Mouse (Mus musculus) left cerebral cortex, adult 2 months (tissue): ENCODE results near the gene Trp53i11. TPM values are rescaled to one million over a fixed set of nuclear protein-coding genes. Genes with fewer than 3 reads are reported as not detected.

ENCODE experiments used
- DNase-seq, 2 experiments: peaks; one replicate each; pipeline ENCODE4 v3.0.0; 2021 to 2022; ENCODE audit warnings: low spot score in 2 of 2, mixed read lengths in 1 of 2; ENCODE audit errors: extremely low spot score in 1 of 2
- H3K27ac ChIP-seq: fragments of 200-600 bp; 2 replicates; pipeline ENCODE4 v1.8.1; 2022
- H3K4me3 ChIP-seq: fragments of 200-600 bp; 2 replicates; pipeline ENCODE4 v1.8.1; 2022
- CTCF ChIP-seq: fragments of 200-600 bp; IDR thresholded peaks from 2 replicates; pipeline ENCODE4 v1.8.1; 2022; ENCODE audit warnings: antibody characterized with exemption, mild to moderate bottlenecking, moderate library complexity
- intact Hi-C: fragments of 180-260 bp; cut with DNase I; formaldehyde crosslinking; loops from one replicate; pipeline ENCODE4 v1.15.1; 2025
- total RNA-seq, 2 experiments: library from RNA; stranded (reverse); gene quantifications; 2 replicates each; pipeline ENCODE4 v1.2.3; 2021

Gene Trp53i11
- total RNA-seq, 2 experiments from 2014 or later = 111 to 112 TPM

DNA sequence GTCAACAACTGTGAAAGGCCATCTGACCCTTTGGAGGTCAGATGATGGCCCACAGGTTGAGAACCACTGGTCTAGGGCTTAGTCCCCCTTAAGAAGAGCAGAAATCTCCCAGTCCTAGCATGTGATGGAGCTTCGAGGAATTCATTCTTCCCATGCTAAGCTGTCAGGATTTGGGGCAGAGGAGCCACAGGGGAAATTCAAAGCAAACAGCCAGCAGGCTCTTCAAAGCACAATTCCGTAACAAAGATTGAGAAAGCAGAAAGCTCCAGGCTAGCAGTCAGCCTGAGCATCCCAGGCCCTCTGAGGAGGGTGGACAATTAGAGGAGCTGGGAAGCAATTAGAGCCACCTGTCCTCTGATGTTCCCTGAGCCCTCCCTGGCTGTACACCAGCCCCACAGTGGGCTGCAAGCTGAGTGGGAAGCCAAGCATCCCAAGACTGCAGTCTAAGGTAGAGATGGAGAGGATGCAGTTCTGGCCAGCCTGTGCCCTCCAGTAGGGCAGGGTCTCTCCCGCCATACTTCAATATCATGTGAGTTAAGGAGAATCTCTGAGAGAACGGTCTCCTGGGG, 26.8 kb upstream of the Trp53i11 start:
- no peak overlapping the region for H3K27ac ChIP-seq
- intact Hi-C loops = no loop called here

DNA sequence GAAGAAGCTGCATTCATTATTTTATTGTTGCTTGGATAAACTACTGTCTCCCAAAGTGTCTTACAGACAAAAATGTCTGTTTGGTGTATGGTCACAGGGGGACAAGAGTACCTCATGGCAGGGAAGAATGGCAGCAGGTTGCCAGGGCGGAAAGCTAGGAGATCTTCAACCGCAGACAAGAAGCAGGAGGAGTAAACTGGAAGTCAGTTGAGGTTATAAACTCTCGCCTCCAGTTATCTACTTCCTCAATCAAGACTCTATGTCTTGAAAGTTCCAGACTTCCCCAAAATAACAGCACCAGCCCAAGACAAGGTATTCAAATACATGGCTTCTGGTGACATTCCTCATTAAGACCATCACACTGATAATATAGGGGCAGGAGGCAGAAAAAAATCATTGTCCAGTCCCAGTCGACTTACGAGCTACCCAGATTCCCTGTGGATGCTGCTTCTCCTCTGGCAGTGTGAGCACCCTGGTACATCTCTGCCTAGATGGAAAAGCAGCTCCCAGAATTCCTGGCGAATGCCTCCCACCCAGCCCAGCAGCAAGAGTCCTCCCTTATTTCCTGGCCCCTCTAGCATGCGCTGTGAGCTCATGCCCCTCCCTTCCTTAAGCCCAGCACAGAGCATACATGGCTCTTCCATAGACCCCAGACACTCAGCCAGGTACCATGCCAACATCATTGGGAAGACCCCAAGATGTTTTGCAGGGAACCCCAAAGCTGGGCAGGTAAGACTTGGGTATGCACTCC, 25.3 kb upstream of the Trp53i11 start:
- DNase-seq = no peak
- H3K4me3 ChIP-seq = no peak overlapping the region
- H3K27ac ChIP-seq = no peak overlapping the region
- no peak for TF ChIP-seq CTCF
- intact Hi-C loops = no loop called here

More for the DNA sequence above, 26.8 kb upstream of the Trp53i11 start:
- H3K4me3 ChIP-seq = no peak overlapping the region
- no peak for DNase-seq
- TF ChIP-seq CTCF = no peak

DNA sequence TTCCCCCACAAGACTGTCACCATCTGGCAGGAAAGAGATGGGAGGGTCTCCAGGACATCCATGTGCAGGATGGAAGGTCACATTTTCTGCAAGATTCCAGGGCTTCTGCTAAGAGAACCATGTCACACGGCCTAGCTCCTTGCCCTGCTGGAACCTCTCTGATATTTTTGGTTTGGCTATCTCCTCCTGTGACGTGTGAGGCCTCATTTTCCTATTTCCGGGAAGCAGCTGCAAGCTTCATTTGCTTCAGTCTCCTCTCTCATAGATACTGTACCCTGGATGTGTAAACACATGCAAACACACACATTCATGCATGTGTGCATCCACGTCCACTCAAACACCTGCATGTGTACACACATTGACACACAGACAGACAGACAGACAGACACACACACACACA, 24.6 kb upstream of the Trp53i11 start:
- intact Hi-C loops = no loop called here
- Histone ChIP-seq H3K4me3 (no peak overlapping the region), H3K27ac (no peak overlapping the region)
- DNase-seq = no peak
- TF ChIP-seq CTCF = no peak

DNA sequence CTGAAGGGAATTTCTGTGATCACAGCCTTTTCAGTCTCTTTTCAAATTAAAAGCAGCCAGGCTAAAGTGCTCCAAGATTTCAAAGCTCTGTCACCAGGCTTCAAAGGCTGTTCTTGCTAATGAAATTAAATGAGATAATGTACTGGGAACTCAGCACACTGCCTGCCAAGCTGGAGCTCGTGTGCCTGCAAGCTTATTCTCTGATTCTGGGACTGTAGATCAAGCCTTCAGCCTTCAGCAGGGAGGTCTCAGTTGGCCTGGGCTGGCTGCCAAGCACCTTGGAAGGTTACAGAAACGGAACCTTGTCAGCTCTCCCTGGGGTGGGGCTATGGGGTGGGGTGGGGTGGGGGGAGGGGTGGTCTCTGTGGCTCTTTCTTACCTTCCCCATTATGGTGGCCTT, 24.0 kb upstream of the Trp53i11 start:
- intact Hi-C loops = no loop called here
- TF ChIP-seq CTCF = no peak
- no peak overlapping the region for H3K4me3 ChIP-seq

DNA sequence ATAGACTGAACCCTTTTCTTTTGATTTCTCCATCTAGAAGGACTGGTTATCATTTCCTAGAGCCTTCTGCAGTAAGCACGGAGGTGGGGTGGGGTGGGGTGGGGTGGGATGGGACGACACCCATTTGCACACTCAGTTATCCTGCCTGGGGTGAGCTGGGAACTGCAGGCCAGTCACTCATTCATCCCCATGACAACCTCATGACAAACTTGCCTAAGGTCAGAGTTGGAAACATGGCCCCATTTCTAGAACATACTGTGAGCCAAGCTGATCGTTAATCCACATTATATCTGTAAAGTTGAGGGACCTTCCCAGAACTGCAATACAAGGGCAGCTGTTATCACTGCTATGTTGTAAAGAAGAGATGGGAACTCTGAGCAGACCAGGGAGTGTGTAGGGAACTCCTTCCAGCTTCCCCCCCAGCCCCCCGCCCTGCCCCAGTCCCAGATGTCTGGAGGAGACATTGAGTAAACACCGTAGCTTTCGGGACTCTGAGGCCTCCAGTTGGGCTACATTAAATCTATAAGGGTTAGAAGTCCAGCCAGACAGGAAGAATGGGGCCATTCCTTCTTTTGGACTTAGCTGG, 23.5 kb upstream of the Trp53i11 start:
- intact Hi-C loops = no loop called here
- TF ChIP-seq CTCF = no peak
- no peak for DNase-seq
- Histone ChIP-seq H3K4me3 (no peak overlapping the region), H3K27ac (no peak overlapping the region)

More for the DNA sequence above, 24.0 kb upstream of the Trp53i11 start:
- no peak for DNase-seq
- H3K27ac ChIP-seq = no peak overlapping the region

DNA sequence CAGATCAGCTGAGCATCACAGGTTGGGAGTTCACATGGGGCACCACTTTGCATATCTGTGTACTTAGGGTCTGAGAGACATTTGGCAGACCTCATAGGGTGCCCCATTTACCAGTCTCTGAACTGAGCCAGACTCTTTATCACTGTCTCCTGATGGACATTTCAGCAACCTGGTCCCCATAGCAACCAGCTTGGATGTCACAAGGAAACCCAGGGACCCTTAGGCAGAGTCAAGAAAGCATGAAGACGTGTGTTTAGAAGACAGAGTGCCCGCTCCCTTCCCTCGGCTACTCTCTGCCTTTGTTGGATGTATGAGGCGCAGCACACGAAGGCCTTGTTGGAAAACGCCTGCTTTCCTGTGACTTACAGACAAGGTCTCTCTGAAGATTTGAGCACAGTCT, 21.1 kb upstream of the Trp53i11 start:
- H3K4me3 ChIP-seq = no peak overlapping the region
- no peak overlapping the region for H3K27ac ChIP-seq
- no peak for TF ChIP-seq CTCF
- intact Hi-C loops = no loop called here
- no peak for DNase-seq

DNA sequence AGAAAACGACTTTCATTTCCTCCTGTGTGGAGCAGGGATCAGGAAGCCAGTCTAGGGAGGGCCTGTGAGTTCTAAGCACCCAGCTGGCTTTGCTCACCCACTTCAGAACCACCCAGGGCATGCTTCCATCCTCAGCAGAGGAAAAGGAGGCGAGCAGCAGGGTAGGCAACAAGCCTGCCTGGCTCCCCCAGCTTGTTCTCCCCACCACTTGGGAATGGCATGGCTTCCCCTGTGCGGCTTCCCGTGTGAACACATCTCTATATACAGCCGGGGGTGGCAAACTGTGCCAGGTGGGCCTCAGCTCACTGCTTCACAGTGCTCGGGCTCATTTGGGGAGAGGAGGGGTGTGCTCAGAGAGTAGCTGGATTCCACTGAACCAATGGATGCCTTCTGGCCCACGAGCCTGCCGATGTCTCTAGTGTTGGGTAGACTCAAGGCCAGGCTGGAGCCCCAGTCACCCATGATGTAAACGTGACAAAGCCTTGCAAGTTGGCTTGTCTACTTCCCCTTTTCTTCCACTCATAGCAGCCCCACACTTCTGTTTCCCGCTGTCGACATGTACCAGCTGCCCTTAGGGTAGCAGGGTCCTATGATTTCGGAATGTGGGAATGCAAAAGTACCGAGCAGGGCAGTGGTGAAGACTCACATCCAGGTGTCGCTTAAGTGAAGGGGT, 20.5 kb upstream of the Trp53i11 start:
- TF ChIP-seq CTCF = no peak
- peak in 1 of 2 experiments; percentile 29 for DNase-seq
- H3K27ac ChIP-seq = no peak overlapping the region
- intact Hi-C loops = no loop called here
- H3K4me3 ChIP-seq = no peak overlapping the region

DNA sequence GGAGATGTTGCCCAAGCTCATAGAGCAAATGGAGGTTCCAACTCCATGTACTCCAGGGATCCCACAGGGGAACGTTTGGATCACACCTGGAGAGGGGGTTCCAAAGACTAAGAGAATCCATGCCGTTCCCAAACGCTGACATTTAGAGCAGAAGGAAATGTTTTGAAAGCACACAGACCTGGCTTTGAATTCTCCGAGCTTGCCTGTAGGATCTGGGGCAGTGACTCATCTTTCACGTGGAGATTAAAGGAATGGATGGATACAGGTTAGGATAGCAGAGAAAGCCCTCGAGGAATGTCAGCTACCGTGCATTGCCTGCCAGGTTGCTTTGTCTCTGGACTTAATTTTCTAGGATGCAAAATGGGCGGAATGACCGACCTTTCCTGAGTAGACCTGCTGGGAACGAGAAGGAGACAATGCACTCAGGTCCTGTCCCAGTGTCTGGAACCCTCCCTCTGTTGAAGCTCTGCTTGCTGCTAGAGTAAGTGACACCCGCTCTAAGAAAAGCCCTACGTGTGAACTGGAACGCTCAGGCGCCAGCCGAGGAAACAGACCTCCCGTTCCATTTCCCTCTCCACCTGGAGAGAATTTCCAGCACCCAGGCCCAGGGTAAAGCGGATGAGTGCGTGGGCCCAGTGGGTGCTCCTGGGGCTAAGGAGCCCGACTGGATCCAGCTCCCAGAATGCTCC, 17.0 kb upstream of the Trp53i11 start:
- 0 out of 2 replicates have a peak overlapping the region, but pooled peaks have one; percentile 36 for H3K27ac ChIP-seq
- DNase-seq = peak in 1 of 2 experiments; percentile 24
- TF ChIP-seq CTCF = no peak
- H3K4me3 ChIP-seq = no peak overlapping the region
- intact Hi-C loops = no loop called here

DNA sequence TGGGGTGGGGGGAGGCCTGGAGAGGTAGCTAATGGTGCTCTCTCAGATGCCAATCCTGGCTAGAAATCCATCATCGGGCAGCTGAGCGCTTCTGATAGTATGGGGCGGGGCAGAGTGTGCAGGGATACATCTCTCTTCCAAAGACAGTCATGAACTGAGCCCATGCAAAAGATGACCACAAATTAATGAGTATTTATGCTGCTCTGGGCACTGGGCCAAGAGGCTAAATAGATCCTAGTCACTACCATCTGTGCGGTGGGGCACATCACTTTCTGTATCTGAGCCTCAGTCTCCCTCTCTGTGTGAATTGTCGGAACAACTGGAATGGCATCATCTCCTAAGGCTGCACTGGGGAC, 16.5 kb upstream of the Trp53i11 start:
- intact Hi-C loops = no loop called here
- TF ChIP-seq CTCF = no peak
- DNase-seq = no peak
- H3K27ac ChIP-seq = 0 out of 2 replicates have a peak overlapping the region, but pooled peaks have one; percentile 36
- H3K4me3 ChIP-seq = no peak overlapping the region

DNA sequence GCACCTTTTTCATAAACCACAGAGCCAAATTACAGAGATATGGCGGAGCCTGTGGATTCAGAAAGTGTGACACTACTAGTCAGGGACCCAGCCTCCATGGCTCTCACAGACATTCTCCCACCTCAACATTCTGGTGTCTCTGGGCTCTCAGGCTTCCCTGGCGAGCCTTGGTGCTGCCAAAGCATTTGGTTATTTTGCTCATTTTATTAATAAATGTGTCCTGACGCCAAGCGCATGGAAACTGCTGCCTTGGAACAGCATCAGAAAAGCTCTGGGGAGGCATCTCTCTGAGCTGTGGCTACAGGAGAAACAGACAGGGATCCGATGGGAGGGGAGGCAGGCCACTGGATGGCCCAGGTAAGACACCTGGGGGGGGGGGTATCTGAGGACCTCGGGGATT, 15.4 kb upstream of the Trp53i11 start:
- no peak for TF ChIP-seq CTCF
- H3K4me3 ChIP-seq = no peak overlapping the region
- no peak for DNase-seq
- H3K27ac ChIP-seq = no peak overlapping the region; the same call in 1 of the 2 replicates
- intact Hi-C loops = no loop called here

DNA sequence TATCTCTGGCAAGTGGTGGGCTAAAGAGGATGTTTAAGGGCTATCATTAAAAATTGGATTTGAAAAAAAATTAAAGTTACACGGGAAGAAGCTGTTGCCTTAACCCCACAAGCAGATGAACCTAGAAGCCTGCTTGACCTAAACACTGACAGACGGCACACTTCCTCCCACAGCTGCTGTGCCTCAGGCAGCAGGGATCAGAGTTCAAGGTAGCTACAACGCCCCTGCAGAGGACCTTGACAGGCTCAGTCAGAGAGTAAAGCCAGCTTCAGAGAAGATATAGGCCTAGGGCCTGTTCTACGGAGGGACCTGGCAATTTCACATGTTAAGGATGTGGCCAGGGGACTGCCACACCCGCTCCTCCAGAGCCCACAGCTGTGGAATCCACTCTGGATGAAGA, 14.9 kb upstream of the Trp53i11 start:
- intact Hi-C loops = no loop called here
- DNase-seq = no peak
- no peak for TF ChIP-seq CTCF
- H3K27ac ChIP-seq = no peak overlapping the region
- no peak overlapping the region for H3K4me3 ChIP-seq

DNA sequence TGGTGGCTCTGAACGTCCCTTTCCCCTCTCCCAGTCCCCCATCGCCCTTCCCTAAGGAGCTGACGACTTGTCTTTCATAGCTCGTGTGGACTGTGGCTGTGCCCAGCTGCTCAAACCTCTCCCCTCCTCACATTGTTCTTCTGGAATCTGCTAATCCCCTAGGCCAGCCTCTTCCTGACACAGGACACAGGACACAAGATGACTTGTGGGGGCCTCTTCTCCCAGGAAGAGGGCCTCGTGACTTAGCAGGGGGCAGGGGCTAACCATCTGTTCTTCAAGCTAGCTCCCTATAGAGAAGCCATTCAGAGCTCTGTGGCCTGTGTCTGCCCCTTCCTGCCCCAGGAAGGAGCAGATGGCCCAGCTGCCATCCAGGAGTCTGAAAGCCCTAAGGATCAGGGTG, 13.2 kb upstream of the Trp53i11 start:
- intact Hi-C loops = no loop called here
- TF ChIP-seq CTCF = no peak
- H3K27ac ChIP-seq = no peak overlapping the region
- no peak for DNase-seq
- no peak overlapping the region for H3K4me3 ChIP-seq
